Mouse (Mus musculus) myocyte (in vitro differentiated cells): ENCODE measurements around the gene Gm11555. TPM values are rescaled to one million over a fixed set of nuclear protein-coding genes. Genes with fewer than 3 reads are reported as not detected.
"Not testable (repeated sequence)": the region's sequence is repeated elsewhere in the genome, so short reads cannot be mapped to it uniquely, and the experiment has no call there.

Source experiments
- H3K27me3 ChIP-seq: one replicate; pipeline ENCODE4 v1.6.1; 2011; ENCODE audit not compliant: control insufficient read depth, insufficient read depth, insufficient read length
- H3K36me3 ChIP-seq: one replicate; pipeline ENCODE4 v1.6.1; 2011; ENCODE audit not compliant: control insufficient read depth, insufficient read depth
- H3K4me2 ChIP-seq: one replicate; pipeline ENCODE4 v1.6.1; 2011; ENCODE audit warnings: low read depth, control low read depth
- H3K4me3 ChIP-seq: one replicate; pipeline ENCODE4 v1.5.1; 2011; ENCODE audit warnings: mild to moderate bottlenecking, control low read depth, moderate library complexity
- H3K79me2 ChIP-seq: one replicate; pipeline ENCODE4 v1.6.1; 2011; ENCODE audit not compliant: control insufficient read depth, insufficient read depth
- H3ac ChIP-seq: one replicate; pipeline ENCODE4 v1.6.1; 2011; ENCODE audit not compliant: control insufficient read depth, insufficient read length
- CEBPB ChIP-seq: IDR thresholded peaks from 2 replicates; pipeline ENCODE4 v1.6.1; 2011; ENCODE audit warnings: mild to moderate bottlenecking, moderate library complexity; ENCODE audit not compliant: poor library complexity, insufficient read depth, severe bottlenecking
- E2F4 ChIP-seq: IDR thresholded peaks from one replicate; pipeline ENCODE4 v1.6.1; 2011; ENCODE audit warnings: mild to moderate bottlenecking, control low read depth, moderate library complexity; ENCODE audit not compliant: insufficient read depth
- MAX ChIP-seq: IDR thresholded peaks from one replicate; pipeline ENCODE4 v1.6.1; 2011; ENCODE audit warnings: low read depth, mild to moderate bottlenecking, control low read depth
- MYOD1 ChIP-seq, 3 experiments: IDR thresholded peaks; one replicate each; pipeline ENCODE4 v1.6.1; 2011; ENCODE audit warnings: control low read depth in 2 of 3, low read depth in 2 of 3, mild to moderate bottlenecking in 2 of 3, moderate library complexity in 1 of 3; ENCODE audit not compliant: insufficient read length in 2 of 3, control insufficient read depth in 1 of 3
- MYOG ChIP-seq, 3 experiments: IDR thresholded peaks; one replicate each; pipeline ENCODE4 v1.6.1; 2011; ENCODE audit warnings: control low read depth in 2 of 3, low read depth in 2 of 3, mild to moderate bottlenecking in 2 of 3; ENCODE audit not compliant: insufficient read length in 2 of 3, control insufficient read depth in 1 of 3, insufficient read depth in 1 of 3
- POLR2A ChIP-seq: IDR thresholded peaks from one replicate; pipeline ENCODE4 v1.6.1; 2011; ENCODE audit warnings: low read depth, mild to moderate bottlenecking, control low read depth, moderate library complexity; ENCODE audit not compliant: insufficient read length
- POLR2AphosphoS2 ChIP-seq: IDR thresholded peaks from one replicate; pipeline ENCODE4 v1.6.1; 2011; ENCODE audit warnings: low read depth, control low read depth; ENCODE audit not compliant: insufficient read length
- REST ChIP-seq: IDR thresholded peaks from one replicate; pipeline ENCODE4 v1.6.1; 2011; ENCODE audit warnings: mild to moderate bottlenecking, control low read depth, moderate library complexity; ENCODE audit not compliant: insufficient read depth, insufficient read length
- SRF ChIP-seq: IDR thresholded peaks from one replicate; pipeline ENCODE4 v1.6.1; 2011; ENCODE audit warnings: low read depth; ENCODE audit not compliant: control insufficient read depth, insufficient read length
- TCF12 ChIP-seq: IDR thresholded peaks from one replicate; pipeline ENCODE4 v1.6.1; 2011; ENCODE audit warnings: mild to moderate bottlenecking, control low read depth; ENCODE audit not compliant: poor library complexity, insufficient read depth, severe bottlenecking
- TCF3 ChIP-seq: IDR thresholded peaks from one replicate; pipeline ENCODE4 v1.6.1; 2011; ENCODE audit warnings: low read depth, control low read depth; ENCODE audit not compliant: insufficient read length
- USF1 ChIP-seq: IDR thresholded peaks from one replicate; pipeline ENCODE4 v1.6.1; 2011; ENCODE audit warnings: low read depth, mild to moderate bottlenecking, control low read depth, moderate library complexity
- polyA plus RNA-seq: library from polyadenylated mRNA; unstranded; fragments of >200 nt; fragmentation: generic; extraction: Trizol; gene quantifications from one replicate; pipeline ENCODE4 v1.2.1, GENCODE M21; 2012; ENCODE audit warnings: missing spikeins

The Gm11555 gene
- polyA plus RNA-seq, 1 experiment, result not detected

DNA sequence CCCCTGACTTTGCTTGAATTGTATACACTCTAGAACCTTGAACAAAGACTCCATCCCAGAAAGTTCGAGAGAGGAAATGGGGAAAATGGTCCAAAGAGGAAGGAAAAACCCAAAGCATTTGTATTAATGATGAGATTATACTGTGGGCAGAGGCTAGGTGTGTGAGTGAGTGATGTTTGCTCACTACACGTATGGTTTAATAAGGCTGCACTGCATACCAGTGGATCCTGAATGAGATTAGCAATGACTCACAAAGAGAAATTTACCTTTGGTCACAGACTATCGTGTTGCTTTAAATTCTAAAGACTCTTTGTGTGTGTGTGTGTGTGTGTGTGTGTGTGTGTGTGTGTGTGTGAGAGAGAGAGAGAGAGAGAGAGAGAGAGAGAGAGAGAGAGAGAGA is 19.1 kb downstream of the Gm11555 start:
- H3K79me2 ChIP-seq, result no peaks in the 10 kb centered on the region
- H3K4me3 ChIP-seq, result no peak overlapping the region
- no peaks in the 10 kb centered on the region for H3K36me3 ChIP-seq
- no peaks in the 10 kb centered on the region for H3K27me3 ChIP-seq
- no peak overlapping the region for H3K4me2 ChIP-seq
- H3ac ChIP-seq, result no peak overlapping the region
- TF ChIP-seq TCF12 (no peak), TCF3 (no peak), MYOG (IDR thresholded peaks at IDR 0.05; ENCODE audit: control insufficient read depth in 1 of 3, insufficient read depth in 1 of 3, insufficient read length in 2 of 3, low read depth in 2 of 3) (no peak), MAX (no peak), SRF (no peak), E2F4 (no peak), CEBPB (no peak), USF1 (no peak), POLR2AphosphoS2 (no peak), MYOD1 (IDR thresholded peaks at IDR 0.05; ENCODE audit: control insufficient read depth in 1 of 3, insufficient read length in 2 of 3, low read depth in 2 of 3) (no peak), POLR2A (no peak), REST (no peak)

DNA sequence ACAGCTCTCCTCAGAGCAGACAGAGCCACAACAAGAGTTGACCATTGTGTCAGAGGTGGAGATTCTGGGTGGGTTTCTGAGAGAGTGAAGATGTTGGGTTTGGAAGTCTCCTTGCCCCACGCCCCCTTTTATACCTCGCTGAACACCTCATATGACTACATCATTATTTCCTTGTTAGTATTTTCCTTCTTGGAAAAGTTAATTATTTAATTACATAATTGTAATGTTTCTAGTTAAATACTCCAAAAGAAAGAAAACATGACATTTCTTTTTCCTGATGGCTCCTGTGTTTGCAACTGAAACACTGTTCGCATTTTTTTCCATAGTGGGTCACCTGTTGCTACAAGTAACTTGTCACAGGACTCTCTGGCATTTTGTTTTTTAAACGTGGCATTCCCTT is 21.9 kb downstream of the Gm11555 start, which contains the start of gene Krtap4-1:
Gene Krtap4-1 (minus strand): TSS at position 101 of the 400 bp plus-strand sequence.
- H3K4me2 ChIP-seq, result no peak within 1 kb of the TSS
- no peaks in the 10 kb centered on the region for H3K79me2 ChIP-seq
- H3ac ChIP-seq, result no peak within 1 kb of the TSS
- no peaks in the 10 kb centered on the region for H3K36me3 ChIP-seq
- H3K4me3 ChIP-seq, result no peak within 1 kb of the TSS
- no peaks in the 10 kb centered on the region for H3K27me3 ChIP-seq
- TF ChIP-seq SRF (no peak), CEBPB (no peak), TCF3 (no peak), TCF12 (no peak), MAX (no peak), MYOD1 (IDR thresholded peaks at IDR 0.05; ENCODE audit: control insufficient read depth in 1 of 3, insufficient read length in 2 of 3, low read depth in 2 of 3) (no peak), MYOG (IDR thresholded peaks at IDR 0.05; ENCODE audit: control insufficient read depth in 1 of 3, insufficient read depth in 1 of 3, insufficient read length in 2 of 3, low read depth in 2 of 3) (no peak), REST (no peak), POLR2AphosphoS2 (no peak), E2F4 (no peak), POLR2A (no peak), USF1 (no peak)

DNA sequence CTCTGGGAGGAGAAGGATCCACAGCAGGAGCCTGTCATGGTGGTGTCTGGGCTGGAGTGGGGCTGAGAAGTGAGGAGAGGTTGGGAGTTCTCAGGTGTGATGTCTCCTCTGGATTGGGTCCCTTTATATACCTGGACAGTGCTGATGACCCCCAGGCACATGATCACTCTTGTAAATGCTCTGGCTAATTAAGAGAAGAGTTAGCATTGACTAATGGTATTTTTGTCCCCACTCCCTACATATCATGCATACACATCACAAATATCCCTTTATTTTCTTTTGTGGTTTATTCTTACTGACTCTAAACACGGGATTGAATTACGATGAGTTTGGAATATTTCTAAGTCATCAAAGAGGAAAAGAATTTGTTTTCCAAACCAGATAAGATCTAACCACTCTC is 29.7 kb downstream of the Gm11555 start, which contains the start of gene Gm11562:
Gene Gm11562 (minus strand): TSS at position 101 of the 400 bp plus-strand sequence.
- Histone ChIP-seq H3K4me3 (no peak within 1 kb of the TSS), H3ac (no peak within 1 kb of the TSS), H3K27me3 (no peaks in the 10 kb centered on the region), H3K4me2 (no peak within 1 kb of the TSS), H3K79me2 (no peaks in the 10 kb centered on the region), H3K36me3 (no peaks in the 10 kb centered on the region)
- no peak for TF ChIP-seq USF1
- TF ChIP-seq CEBPB, result no peak
- TF ChIP-seq SRF, result no peak
- TF ChIP-seq TCF12, result no peak
- TF ChIP-seq TCF3, result no peak
- TF ChIP-seq POLR2A, result no peak
- no peak for TF ChIP-seq E2F4
- TF ChIP-seq POLR2AphosphoS2, result no peak
- no peak for TF ChIP-seq MYOD1 (IDR thresholded peaks at IDR 0.05; ENCODE audit: control insufficient read depth in 1 of 3, insufficient read length in 2 of 3, low read depth in 2 of 3)

DNA sequence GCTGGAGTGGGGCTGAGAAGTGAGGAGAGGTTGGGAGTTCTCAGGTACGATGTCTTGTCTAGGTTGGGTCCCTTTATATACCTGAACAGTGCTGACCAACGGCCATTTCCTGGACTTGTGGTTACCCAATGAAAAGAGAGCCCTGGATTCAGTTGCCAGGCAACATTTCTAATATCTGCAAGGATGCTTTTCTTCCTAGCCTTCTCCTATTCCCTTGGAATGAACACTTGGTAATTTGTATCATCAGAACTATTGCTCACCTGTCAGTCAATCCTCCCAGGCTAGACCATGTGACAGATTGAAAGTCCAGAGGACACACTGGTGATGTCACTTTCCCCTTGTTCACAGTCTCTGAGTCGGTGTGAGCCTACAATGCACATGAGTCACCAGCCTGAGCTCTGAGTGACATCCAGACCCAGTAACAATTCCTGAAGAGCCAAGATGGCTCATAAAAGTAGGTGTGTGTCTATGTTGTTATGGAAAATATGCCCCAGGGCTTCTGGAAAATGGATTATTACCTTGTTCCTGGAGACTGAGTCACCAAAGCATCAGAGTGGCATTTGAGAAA is 35.2 kb downstream of the Gm11555 start, which contains the start of gene Krtap2-4:
Gene Krtap2-4 (minus strand): TSS at position 51 of the 568 bp plus-strand sequence.
- Histone ChIP-seq H3ac (no peak within 1 kb of the TSS), H3K4me3 (no peak within 1 kb of the TSS), H3K36me3 (no peaks in the 10 kb centered on the region), H3K79me2 (no peaks in the 10 kb centered on the region), H3K27me3 (no peaks in the 10 kb centered on the region), H3K4me2 (no peak within 1 kb of the TSS)
- TF ChIP-seq SRF, result no peak
- TF ChIP-seq TCF12, result no peak
- no peak for TF ChIP-seq MAX
- TF ChIP-seq POLR2AphosphoS2, result no peak
- no peak for TF ChIP-seq REST
- TF ChIP-seq MYOD1 (IDR thresholded peaks at IDR 0.05; ENCODE audit: control insufficient read depth in 1 of 3, insufficient read length in 2 of 3, low read depth in 2 of 3), result no peak
- no peak for TF ChIP-seq MYOG (IDR thresholded peaks at IDR 0.05; ENCODE audit: control insufficient read depth in 1 of 3, insufficient read depth in 1 of 3, insufficient read length in 2 of 3, low read depth in 2 of 3)
- TF ChIP-seq POLR2A, result no peak
- TF ChIP-seq E2F4, result no peak
- no peak for TF ChIP-seq CEBPB
- no peak for TF ChIP-seq TCF3
- no peak for TF ChIP-seq USF1

DNA sequence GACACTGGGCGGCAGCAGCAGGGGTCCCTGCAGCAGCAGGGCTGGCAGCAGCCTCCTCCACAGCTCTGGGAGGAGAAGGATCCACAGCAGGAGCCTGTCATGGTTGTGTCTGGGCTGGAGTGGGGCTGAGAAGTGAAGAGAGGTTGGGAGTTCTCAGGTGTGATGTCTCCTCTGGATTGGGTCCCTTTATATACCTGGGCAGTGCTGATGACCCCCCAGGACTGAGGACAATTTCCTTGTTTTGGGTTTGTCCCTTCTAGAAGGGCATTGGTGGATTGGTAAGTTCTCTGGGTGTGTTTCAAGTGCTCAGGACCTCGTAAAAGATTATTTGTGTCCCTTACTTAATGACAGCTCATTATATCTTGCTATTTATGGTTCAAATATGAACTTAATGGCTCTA is 39.9 kb downstream of the Gm11555 start, which contains the start of gene Gm11937:
Gene Gm11937 (minus strand): TSS at position 101 of the 400 bp plus-strand sequence.
- H3K79me2 ChIP-seq, H3K27me3 ChIP-seq, H3K4me2 ChIP-seq: not testable (repeated sequence)

More for the DNA sequence above, 39.9 kb downstream of the Gm11555 start, which contains the start of gene Gm11937:
- H3ac ChIP-seq, H3K36me3 ChIP-seq, H3K4me3 ChIP-seq: not testable (repeated sequence)
